Mouse (Mus musculus) fat pad, adult 2 months (tissue): Measurements from ENCODE around the gene Nfatc2ip.
A peak's percentile ranks its signal among the peaks of the same experiment; 100 is the strongest.

ENCODE experiments used
- DNase-seq: peaks from one replicate; pipeline ENCODE4 v3.0.0-alpha.2; 2011; ENCODE audit warnings: low read depth, low spot score; ENCODE audit errors: extremely low read depth

Nfatc2ip gene

DNA sequence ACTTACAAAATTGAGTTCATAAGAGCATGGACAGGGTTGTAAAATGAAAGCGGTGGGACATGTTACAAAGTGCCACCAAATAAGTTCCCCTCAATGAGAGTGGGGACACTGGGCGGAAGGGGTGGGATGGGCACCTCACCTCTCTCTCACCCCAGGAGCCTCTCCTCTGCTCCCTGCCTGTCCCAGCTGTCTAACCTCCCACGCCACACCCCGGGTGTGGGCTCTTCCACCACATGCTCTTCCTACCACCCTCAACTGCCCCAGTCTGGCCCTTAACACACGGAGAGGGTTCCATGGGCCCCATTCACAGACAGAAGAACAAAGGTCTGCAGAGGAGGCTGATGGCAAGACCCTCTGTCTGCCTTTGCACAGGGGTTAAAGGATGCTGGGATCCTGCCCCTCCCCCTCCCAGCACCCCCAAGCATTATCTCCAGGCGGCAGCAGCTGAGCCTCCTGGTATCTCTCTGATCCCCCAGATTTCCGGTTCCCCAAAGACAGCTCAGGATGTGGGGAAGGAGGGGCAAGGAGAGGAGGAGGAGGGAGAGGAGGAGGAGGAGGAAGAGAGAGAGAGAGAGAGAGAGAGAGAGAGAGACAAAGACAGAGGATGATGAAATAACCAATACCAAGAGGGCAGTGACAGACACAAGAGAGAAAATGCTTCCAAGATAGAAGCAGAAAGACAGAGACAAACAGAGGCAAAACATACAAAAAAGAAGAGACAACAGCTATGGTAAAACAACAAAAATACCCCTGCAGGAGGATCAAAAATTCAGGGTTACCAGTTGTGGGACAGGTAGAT, 39.5 kb downstream of the Nfatc2ip start:
- no peak for DNase-seq

DNA sequence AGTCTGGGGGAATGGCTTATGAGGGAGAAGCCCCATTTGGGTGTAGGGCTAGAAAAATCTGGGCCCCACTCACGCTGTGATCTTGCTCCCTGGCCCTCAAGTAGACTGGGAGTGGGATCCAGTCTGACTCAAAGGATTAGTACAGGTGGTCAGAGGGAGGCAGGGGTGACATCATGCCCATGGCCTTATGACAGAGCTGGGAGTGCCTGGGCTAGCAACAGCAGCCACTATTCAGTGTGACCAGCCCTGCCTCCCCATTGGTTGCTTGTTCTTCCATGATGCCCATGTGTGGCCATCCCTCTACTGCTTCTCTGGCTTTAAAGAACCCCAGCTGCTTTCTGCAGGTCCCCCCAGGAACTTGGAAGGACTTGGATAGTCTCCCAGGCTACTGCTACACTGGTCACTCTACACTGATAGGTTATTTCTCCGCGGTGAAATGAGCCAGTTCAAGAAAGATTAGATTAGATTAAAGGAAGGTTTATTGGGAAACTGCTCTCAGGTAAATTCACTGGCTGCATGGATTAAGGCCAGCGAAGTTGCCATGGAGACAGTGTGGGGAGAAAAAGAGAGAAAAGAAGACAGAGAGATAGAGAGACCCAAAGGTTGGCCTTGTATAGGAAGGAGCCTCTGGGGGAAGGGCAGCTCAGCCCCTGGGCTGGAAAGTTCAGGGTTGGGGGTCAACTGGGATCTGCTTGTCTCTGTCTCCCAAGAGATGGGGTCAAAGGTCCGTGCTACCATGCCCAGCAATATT, 40.5 kb downstream of the Nfatc2ip start:
- no peak for DNase-seq

DNA sequence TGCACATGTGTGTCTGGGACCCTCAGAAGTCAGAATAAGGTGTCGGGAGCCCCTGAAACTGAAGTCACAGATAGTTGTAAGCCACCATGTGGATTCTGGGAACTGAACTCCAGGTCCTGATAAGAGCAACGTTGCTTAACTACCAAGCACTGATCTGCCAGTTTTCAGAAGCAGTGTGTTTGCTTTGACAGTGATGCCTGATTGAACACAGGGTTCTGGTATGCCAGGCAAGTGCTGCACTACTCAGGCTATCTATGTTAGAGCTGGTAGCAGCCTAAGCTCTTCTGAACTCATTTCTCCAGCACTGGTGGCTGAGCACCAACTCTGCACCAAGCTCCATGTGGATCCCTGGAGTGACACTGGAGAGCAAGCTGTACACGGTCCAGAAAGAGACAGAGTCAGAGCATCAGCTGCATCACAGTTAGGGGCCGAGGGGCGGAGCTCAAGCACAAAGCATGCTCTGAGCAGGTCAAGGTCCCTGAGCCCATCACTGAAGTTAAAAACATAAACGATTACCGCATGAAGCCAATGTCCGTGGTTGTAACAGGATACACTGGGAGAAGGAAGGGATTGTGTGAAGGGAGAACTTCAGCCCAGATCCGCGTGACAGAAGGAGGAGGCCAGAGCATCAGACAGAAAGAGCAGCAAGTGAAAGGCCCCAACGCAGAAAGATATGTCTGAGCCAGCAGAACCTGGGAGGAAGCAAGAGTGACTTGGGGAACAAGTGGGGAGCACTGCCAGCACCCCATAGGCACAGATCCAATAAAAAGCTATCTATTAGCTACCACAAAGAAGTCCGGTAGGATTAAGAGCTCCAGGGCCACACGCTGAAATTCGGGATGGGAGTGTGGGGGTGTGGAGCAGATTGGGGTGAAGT, 41.6 kb downstream of the Nfatc2ip start:
- no peak for DNase-seq

DNA sequence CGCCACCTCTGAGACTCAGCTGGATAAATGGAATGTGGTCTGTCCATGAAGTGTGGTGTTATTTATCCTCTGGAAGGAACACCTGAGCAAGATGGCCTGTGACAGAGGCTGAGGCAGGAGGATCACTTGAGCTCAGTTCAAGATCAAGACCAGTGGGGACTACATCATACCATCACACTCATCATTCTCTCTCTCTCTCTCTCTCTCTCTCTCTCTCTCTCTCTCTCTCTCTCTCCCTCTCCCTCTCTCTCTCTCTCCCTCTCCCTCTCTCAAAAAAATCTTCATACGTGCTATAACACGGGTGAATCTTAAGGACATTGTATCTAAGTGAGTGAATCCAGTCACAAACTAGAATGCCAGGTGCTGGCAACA, 42.6 kb downstream of the Nfatc2ip start:
- no peak for DNase-seq

DNA sequence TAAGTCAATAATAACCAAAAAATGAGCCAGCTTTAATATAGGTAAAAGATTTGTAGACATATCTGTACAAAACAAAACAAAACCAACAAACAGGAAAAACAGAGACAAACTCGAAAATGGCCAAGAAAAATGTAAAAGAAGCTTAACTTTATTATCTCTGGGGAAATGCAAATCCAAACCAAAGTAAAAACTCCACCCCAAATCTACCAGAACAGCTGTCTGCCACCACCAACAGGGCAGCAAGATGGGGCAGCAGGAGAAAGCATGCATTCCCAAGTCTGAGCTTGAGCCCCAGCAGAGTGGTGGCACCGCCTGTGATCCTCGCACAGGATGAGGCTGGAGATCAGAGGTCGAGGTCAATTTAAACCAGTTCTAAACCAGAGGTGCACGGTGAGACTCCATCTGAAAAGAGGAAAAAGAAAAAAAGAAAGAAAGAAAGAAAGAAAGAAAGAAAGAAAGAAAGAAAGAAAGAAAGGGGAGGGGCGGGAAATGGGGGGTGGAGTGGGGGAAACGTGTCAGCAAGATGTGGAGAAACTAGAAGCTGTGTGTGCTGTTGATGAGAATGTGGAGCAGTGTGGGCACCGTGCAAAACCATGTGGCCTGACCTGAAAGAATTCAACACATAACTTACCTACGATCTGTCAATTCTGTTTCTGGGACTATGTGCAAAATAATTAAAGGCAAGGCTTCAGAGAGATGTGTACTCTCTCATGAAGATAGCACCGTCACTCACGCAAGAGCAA, 43.1 kb downstream of the Nfatc2ip start:
- DNase-seq = no peak

DNA sequence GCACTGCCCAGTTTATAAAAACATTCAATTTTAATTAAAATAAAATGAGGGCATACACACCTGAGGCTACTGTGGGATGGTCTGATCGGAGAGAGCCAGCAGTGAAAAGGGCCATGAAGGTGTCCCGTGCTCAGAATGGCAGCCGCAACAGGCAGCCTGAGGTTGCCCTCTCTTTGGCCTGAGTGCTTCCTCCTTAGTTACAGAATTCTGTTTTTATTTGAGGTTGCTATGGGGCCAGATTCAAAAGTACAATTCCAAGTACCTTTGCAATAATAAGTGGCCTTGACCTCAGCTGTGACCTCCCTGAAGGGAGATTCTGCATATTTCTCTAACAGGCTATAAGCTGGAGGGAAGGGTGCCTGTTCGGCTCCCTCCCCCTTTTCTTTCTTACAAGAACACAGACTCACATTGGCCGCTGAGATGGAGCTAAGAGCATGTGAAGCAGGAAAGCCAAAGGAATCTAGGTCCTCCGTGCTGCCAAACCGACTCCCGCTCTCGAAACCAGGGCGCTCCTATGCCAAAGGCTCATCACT, 45.1 kb downstream of the Nfatc2ip start:
- DNase-seq = no peak

DNA sequence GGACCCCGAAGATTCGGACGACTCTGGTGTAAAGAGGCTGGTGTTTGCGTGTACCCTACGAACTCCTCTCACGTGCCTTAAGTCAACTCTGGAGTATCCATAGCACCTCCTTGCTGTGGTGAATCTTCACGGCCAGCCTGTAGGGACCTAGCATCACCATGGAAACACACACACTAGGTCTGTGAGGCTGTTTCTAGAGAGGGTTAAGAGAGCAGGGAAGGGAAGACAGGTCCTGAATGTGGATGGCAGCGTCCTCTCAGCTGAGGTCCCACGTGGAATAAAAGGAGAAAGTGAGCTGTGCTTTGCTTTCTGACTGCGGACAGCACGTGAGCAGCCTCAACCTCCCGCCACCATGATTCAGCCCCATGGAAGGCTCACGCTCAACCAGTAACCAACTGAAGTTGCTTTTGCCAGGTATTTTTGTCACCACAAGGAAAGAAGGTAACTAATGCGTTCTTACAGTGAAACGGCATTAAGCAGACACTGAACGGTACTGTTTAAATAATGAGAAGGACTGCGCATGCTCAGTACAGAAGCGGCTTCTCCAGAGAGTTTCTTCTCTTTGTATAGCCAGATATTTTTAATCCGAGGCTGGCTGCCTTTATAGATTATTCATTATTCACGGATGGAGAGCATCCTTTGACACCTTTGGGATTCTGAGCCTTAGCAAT, 45.7 kb downstream of the Nfatc2ip start:
- no peak for DNase-seq

DNA sequence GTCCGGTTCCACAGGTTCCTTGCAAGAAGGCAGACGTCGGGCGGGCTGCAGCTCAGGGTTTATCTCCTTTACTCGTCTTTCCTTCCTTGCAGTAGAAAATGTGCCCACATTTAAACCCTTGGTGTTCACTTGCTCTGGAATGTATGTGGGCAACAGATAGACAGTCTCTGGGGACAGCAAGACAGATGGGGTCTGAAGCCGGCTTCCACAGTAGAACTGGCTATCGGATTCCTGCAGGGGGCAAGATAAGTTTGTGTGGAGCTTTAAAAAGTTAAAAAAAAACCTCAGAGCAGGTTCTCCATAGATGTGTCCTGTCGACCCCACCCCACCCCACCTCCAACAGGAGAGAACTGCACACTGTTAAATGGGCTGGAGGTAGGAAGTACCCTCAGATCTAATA, 48.2 kb downstream of the Nfatc2ip start:
- no peak for DNase-seq

DNA sequence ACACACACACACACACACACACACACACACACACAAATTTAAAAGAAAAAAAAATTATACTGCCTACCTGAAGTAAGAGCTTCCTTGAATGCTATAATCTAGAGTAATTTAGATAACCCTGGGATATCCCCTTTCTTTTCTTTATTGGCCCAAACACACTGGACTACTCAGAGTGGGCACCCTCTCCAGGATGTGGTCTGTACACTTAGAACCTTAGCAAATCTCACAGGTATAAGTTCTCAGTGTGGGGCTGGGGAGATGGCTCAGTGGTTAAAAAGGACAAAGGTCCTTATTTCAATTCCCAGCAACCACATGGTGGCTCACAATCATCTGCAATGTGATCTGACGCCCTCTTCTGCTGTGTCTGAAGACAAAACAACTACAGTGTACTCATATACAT, 49.4 kb downstream of the Nfatc2ip start:
- no peak for DNase-seq

DNA sequence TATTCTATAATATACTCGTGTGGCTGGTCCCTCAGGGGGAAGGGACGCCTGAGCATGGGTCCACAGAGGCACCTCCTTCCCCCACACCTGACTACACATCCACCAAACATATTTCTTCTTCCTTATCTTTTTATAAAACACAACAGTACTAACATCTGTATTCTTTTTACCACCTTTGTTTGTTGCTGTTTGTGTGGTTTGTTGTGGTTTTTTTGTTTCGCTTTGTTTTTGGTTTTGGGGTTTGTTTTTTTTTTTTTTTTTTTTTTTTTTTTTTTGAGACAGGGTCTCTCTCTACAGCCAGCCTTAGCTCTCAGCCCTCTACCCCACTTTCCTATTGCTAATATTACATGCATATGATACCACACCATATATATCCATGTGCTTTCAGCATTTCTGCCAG, 50.6 kb downstream of the Nfatc2ip start:
- no peak for DNase-seq

DNA sequence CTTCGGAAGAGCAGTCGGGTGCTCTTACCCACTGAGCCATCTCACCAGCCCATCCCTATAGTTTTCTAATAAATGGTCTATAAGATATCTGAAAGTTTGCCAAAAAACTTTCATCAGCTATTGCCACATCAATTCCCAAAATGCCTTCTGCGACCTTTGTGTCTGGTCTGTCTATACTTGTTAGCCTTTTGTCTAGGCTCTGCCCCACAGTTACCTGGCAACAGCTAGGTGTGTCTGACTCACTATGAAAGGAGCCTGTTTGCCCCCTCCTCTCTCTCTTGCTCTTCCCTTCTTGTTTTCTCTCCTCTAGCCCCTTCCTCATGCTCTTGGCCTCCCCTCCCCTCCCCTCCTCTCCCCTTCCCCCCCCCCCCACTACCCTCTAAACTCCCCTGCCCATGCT, 51.0 kb downstream of the Nfatc2ip start:
- DNase-seq = peak; percentile 31

DNA sequence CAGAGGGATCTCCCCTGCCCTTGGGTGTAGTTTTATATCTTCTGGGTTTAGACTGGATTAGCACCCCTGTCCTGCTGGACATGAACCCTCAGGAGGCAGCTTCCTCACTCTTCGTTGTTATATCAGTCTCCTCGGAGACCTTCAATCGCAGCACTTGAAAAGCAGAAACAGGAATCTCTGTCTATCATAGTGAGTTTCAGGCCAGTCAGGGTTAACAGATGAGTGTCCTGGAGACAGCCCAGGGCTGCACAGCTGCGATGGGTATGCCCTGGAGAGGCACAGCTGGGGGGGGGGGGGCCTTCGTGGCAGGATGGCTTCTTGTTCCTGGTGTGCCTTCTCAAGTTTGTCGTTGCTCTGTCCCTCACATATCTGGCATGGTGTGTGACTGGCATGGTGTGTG, 55.6 kb downstream of the Nfatc2ip start:
- DNase-seq = no peak

DNA sequence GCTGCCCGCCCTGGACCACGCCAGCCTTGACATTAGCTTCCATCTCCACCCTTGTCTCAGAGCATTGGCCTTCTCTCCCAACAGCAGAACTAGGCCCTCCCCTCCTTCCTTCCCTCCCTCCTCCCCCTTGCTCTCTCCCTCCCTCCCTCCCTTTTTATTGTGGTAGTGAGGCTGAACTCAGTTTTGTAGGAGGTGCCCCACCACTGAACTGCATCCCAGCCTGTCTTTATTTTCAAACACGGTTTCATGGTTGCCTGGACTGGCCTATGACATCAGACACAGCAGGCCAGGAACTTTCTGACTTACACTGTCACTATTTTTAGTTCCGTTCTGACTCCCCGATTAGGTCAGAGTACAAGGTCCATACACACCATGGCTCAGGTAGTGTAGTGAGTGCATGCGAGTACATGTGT, 56.3 kb downstream of the Nfatc2ip start:
- DNase-seq = no peak

DNA sequence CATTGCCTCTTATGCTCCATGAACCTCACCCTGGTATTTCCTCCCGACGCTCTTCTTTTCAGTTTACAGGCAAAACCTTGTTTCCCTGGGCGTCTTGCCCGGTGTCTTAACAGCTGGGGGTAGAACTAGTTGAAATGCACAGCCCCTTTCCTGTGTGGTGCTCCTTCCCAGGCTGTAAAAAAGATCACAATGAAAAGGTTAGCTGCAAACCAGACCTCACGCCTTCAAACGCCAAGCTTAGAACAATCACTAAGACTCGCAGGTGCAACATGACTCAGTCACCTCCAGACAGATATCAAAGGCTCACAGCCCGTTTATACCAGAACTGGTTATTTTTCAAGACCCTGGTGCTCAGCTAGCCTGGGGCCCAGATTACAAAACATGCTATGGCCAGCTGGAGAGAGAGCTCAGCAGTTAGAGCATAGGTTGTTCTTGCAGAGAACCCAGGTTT, 57.0 kb downstream of the Nfatc2ip start:
- no peak for DNase-seq

DNA sequence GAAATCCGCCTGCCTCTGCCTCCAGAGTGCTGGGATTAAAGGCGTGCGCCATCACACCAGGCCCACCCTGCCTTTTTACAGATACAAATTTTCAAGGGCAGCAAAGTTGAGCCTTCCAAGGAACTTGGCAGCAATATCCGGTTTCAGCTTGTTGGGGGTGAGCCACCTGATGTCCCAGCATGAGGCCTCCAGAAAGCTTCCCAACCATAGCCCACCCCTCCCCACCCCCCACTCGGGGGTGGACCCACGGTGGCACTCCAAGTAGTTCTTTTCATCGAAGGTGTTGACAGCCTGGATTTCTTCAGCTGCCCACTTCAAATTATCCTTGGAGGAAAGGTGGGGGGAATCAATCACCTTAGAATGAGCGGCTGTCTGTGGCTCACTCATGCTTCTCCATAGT, 57.6 kb downstream of the Nfatc2ip start:
- no peak for DNase-seq

DNA sequence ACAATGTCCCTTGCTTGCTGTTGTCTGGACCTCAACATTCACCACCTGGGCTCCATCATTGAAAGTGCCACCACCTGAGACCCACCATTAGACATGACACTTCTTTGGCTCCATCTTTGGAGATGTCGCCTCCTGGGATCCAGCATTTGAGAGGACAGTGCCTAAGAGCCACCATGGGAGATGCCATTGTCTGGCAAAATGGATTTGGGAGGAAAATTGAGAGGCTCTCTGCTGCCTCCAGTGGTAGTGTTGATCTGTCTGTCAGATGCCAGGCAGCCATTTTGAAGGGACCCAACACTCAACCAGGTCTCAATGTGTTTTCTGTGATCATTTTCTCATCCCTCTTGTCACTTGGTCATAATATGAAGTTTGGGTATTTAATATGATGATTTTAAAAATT, 61.0 kb downstream of the Nfatc2ip start:
- no peak for DNase-seq
